Mouse (Mus musculus): ENCODE data around the gene Tbx10.

Tbx10 gene

DNA sequence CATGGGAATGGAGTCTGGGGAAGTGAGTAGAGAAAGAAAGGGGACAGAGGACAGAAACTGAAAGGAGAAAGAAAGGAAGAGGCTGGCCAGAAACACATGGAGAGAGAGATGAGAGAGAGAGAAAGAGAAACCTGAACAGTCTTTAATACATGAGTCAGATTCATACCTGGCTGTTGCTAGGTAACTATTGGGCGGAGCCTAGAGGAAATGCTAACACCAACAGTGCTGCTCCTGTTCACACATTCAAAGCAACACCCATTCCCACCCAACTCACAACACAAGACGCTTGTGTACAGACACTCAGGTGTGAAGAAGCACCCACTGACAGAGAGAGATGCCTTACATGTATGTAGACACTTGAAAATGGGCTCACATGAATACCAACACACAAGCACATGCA is 16.7 kb upstream of the Tbx10 start:
- peak in 1 of 2 experiments; percentile 20 for DNase-seq (ENCODE audit: low spot score in 2 of 2)

DNA sequence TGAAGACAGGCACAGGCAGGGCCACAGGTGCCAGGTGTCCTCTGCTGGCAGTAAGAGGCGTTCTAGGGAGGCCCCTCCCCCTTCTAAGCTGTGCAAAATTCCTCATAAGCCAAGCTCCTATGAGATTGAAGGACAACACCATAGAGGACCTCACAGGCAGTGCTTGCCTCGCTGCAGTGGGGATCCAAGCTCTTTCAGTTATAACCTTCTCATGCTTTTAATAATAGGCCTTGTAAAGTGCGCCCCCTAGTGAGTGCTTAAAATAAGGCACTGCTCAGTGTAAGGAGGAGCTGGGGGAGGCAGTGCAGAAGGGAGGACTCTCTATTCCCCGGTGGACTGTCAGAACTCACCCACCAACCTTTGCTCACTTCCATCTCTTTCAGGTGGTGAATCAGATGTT is 12.2 kb upstream of the Tbx10 start:
- DNase-seq (ENCODE audit: low spot score in 2 of 2), result peak; percentile 75 to 80

DNA sequence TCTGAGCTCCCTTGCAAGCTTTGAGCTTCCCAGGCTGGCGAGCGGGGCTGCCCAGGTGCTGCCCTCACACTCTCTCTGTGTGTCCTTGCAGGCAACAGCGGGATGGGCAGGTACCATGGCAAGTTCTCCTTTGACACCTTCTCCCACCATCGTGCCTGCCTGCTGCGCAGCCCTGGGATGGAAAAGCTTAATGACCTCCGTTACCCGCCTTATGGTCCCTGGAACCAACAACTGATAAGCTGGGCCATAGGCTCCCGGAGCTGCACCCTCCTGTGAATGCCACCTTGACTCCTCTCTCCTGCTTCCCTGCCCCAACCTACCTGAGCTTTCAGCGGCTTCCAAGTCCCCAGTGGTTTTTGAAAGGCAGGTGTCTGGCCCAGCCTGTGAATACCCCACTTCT is 11.6 kb upstream of the Tbx10 start:
- no peak for DNase-seq (ENCODE audit: low spot score in 2 of 2)

DNA sequence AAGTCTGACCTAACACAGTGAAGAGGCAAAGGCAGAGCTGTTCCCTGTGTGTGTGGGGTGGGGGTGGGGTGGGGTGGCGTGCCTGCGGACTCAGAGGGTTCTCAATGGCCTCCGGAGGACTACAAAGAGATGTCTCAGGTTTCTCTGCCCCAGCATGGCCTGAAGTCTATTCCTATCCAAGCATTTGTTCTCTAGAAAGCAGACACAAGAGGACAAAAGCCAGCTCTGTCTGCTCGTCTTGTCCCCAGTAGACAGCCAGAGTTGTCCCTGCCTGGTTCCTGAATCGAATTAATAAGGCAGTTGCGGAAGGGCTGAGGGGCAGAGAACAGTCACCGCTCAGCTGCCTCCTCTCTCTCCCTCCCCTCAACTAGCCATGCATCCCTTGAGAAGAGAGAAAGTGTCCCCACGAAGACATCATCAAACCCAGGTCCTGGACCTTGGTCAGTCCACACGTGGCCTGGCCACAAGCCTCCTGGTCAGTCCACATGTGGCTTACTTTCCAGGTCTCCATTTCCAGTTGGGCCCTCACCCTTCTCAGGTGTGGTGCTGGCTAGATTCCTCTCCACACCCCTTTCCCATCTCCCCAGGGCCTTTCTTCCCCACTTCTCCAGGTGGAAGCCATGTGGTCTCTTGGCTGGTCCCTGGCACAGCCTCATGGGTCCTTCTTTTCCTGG is 8.9 kb upstream of the Tbx10 start:
- no peak for DNase-seq (ENCODE audit: low spot score in 2 of 2)

DNA sequence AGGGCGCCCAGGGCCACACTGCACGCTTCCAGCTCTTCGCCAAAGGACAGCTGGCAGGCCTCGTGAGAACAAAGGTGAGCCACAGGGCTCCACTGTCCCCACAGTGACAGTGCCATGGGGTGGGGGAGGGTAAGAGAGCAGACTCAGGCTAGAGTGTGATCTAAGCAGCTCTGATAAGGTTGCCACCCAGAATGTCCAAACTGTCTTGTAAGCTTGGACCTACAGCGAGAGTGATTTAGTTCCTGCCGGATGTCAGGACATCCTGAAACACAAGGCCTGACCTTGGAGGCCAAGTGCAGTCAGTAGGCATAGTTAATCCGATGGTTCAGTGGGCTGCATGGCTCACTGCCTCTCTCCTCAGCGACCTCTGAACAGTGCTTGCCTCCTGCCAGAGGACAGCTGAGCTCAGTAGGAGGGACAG is 7.3 kb upstream of the Tbx10 start:
- no peak for DNase-seq (ENCODE audit: low spot score in 2 of 2)

DNA sequence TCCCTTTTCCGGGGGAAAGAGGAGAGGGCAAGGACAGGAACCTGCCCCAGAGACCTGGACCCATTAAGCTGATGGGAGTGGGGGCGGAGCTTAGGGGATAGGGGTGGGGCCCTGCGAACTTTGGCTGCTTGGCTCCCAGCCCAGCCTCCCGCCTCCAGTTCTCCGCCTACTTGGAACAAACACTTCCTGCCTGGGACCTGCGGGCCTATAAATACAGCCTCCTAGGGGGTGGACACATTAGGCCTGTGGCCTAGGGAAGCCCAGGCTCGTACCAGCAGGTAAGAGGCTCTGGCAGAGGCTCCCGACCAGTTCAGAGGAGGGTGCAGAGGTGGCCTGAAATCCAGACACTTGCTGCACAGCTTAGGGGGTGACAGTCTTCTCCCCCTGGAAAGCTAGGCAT is 6.2 kb upstream of the Tbx10 start, which contains the start of gene Acy3:
Acy3 (plus strand) TSS at position 237 of the 400 bp plus-strand sequence.
- DNase-seq (ENCODE audit: low spot score in 2 of 2), result no peak

DNA sequence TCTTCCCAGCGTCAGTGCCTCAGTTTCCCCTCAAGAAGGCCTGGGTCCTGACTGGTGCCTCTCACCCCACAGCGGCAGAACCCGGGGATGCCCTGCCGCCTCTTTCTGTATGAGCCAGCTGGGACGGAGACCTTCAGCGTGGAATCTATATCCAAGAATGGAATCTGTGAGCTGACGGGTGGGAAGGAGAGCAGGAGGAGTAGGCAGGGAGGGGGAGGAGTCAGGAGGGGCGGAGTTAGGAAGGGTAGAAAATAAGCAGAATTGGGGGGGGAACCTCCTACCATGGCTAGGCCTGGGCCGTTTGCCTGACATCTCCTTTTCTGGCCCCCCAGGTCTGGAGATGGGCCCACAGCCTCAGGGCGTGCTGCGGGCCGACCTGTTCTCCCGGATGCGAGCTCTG is 4.5 kb upstream of the Tbx10 start:
- no peak for DNase-seq (ENCODE audit: low spot score in 2 of 2)

DNA sequence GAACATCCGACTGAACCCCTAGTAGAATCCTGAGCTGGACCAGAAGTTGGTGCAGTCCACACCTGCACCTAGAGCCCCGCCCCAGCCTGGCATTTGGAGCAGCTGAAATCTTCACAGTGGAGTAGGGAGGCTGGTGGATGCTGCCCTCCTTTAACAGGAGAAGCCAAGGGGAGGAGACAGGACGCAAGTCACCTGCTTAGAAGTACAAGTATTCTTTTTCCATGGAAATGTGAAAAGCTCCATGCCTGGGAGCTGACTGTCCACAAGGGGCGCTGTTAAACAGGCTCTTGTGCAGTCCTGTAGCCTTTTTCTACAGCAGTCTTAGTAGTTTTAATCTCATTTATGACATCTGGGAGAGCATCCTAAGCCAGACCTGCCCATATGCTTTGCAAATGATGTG is 3.8 kb upstream of the Tbx10 start:
- no peak for DNase-seq (ENCODE audit: low spot score in 2 of 2)

DNA sequence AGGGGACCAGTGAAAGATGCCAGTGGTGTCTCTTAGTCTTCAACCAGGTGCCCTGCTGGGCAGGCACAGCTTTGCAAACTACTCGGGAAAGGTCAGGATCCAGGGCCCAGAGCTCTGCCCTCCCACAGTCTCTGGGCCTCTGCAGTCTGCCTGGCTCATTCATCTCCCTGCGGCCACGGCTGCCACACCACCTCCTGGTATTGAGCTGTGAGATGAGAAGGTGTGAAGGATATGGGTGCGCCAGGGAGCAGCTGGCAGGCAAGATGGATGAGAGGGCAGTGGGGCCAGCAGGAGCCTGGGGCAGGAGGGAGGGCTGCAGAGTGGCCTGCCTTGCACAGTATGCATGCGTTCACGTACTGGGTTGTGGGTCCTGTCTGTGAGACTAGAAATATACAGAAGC is 1.7 kb upstream of the Tbx10 start:
- DNase-seq (ENCODE audit: low spot score in 2 of 2), result no peak

DNA sequence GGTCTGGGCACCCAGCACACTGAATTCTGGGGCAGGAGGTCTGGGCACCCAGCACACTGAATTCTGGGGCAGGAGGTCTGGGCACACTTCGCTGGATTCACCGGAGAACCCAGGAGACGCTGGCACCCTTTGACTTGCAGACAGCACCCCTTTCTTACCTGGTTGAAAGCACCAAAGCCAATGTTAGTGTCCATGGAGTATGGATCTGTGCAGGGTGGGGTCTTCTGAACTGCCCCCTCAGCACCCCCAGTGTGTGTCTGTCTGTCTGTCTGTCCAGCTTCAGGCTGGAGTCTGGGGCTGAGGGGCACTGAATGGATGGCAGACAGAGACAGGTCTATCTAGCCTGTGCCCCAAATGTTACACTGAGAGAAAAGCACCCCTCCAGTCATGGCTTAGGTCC is 990 bp upstream of the Tbx10 start:
- DNase-seq (ENCODE audit: low spot score in 2 of 2), result no peak

DNA sequence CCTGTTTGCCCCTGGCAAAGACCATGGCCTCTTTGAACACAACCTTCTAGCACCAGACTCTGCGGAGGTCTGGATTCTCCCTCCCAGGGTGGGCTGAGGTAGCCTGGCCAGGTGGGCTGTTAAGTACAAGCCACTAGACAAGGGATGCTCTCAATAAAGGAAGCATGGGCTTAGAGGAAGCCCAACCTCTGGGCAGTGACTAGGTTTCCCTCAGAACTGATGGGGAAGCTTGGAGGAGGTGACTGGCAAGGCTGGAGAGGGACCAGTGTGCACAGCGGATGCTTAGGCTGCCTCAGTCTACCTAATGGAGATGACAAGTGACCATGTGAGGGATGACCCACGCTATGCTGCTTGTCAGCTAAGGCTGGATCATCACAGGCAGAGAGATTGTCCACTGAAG is 586 bp upstream of the Tbx10 start:
- no peak for DNase-seq (ENCODE audit: low spot score in 2 of 2)

DNA sequence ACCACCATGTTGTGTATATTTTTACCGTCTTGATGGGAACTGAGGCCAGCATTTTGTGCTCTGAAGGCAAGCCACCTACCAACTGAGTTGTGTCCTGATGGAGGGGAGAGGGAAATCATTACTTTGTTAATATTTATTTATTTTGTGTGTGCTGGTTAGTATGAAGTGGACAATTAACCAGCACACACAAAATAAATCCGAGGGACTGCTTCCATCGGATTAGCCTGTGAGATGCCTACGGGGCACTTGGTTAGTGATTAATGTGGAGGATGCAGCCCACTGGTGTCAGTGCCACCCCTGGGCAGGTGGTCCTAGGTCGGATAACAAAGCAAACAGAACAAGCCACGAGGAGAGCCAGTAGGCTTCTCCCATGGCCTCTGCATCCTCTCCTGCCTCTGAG is 2.4 kb downstream of the Tbx10 start:
- no peak for DNase-seq (ENCODE audit: low spot score in 2 of 2)

DNA sequence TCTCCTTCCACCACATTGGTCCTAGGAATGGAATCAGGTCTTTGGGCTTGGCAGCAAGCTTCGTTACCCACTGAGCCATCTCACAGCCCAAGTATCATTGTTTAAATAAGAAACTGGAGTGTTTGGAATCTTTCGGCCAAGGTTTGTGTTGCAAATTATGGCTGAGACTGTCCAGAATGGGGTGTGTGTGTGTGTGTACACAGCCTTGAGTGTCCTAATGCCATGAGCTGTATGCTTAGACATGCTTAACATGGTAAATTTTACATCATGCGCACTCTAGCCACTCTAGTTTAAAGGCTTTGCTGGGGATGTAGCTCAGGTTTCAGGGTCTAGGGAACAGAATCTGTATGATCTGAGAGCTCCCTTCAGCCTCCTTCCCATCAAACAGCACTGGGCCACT is 3.0 kb downstream of the Tbx10 start:
- no peak for DNase-seq (ENCODE audit: low spot score in 2 of 2)

DNA sequence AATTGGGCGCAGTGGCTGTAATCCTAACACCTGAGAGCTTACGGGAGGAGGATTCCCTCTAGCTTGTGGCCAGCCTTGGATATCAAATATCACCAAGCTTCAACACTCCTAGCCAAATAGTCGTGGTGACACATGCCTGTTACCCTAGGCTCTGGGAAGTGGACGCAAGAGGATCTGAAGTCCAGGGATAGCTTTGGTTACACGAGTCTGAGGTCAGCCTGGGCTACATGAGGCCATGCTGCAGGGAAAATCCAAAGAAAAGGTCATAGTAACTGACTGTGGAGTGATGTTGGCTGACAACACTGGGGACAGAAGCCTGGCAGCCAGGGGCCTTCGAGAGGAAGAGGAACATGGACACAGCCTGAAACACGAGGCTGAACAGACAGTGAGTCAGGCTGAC is 3.6 kb downstream of the Tbx10 start:
- DNase-seq (ENCODE audit: low spot score in 2 of 2), result no peak

DNA sequence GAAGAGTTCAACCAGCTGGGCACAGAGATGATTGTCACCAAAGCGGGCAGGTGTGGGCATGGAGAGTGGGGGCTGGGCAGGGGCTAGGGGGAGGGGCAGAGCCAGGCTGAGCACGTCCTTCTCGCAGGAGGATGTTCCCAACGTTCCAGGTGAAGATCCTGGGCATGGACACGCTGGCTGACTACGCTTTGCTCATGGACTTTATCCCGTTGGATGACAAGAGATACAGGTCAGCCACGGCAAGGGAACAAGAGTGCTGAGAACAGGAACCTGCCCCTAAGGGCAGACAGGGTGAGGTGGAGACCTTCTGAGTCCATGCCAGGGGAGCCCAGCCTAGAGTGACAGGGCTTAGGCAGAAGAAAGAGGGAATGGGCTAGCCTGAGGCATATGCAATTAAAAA is 4.2 kb downstream of the Tbx10 start:
- no peak for DNase-seq (ENCODE audit: low spot score in 2 of 2)

DNA sequence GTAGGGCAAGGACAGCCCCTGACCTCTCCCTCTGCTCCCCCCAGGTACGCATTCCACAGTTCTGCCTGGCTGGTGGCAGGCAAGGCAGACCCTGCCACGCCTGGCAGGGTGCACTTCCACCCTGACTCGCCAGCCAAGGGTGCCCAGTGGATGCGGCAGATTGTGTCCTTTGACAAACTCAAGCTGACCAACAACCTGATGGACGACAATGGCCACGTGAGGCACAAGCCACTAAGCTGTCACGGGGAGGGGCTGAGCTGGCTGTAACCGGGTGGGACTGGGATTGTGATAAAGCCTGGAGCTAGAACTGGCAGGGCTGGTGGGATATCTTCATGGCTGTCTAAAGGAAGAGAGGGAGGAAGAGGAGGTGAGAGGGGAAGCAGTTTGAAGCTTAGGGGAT is 4.7 kb downstream of the Tbx10 start:
- DNase-seq (ENCODE audit: low spot score in 2 of 2), result no peak

DNA sequence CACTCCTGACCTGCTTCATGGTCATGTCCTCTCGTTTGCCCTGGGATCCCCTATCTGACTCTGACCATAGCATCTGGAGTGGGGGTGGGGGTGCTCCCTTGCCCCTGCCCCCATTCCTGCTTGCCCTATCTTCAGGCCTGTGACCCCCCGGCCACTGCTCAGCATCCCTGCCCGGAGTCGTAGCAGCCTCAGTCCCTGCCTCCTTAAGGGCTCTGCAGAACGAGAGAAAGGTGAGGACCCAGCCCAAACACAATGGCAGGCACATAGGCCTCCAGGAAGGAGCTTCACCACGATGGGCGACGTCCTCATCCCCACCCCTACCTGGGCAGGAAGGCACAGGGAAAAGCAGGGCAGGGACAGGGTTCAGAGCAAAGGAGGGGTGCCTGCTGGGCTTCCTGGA is 5.8 kb downstream of the Tbx10 start:
- no peak for DNase-seq (ENCODE audit: low spot score in 2 of 2)

DNA sequence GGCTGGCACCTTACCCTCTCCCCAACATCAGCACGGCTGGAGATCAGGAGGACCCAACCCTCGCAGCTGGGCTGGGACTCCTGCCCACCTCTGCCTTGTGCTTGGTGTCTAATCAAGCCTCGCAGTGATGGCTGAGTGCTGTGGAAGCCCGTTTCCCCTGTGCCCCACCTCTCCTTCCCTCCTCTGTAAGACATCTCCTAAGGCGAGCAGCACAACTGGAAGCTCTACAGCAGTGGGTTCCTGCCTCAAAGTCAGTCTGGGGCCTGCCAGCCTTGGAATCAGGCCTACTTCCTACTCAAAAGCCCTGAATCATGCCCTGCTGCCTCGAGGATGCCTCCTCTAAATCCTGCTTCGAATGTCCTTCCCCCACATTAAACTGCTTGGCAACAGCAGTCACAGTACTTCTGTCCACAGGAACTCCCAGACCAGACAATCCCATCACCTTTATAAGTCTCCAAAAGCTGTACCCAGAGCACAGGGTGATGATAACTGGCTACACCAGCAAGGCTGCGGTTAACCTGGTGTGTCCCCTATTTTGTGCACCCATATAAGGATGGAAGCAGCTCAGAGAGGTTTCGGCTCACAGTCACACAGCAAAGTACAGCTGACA is 6.7 kb downstream of the Tbx10 start:
- DNase-seq (ENCODE audit: low spot score in 2 of 2), result no peak

DNA sequence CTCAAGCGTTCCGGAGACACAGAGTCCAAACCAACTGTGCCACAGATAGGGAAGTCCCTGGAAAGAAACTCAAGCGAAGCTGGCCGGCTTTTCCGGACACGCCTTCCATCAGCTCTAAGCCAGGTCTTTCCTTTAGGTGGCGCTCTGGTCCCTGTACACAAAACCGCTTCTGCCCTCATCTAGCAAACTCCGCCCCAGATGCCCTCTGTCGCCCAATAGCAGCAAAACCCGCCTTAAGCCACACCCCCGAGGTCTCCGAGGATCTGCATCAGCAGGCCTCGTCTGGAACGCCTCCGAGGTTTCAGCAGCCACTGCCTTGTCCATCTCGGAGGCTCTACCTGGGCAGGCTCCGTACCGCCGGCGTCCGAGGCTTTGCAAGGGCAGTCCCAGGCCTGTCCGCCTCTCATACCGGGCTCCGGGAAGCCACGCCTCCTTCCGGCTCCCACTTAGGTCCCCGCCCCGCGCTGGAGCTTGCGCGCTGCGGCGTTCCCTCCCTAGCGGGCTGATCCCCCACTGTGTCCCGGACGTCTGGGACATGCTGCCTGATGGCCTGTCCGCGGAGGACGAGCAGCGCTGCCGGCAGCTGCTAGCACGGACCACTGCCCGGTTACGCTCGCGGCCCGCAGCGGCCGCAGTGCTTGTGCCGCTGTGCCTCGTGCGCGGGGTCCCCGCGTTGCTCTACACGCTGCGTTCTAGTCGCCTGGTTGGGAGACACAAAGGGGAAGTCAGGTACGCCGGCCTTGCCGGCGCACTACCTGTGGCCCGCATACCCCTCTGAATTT is 7.8 kb downstream of the Tbx10 start, which contains the start of the genes Nudt8 and Gm49405:
Nudt8 (plus strand) TSS at position 462 of the 782 bp plus-strand sequence.
Gm49405 (plus strand) TSS at position 508 of the 782 bp plus-strand sequence.
- DNase-seq (ENCODE audit: low spot score in 2 of 2), result peak; percentile 96 to 97

DNA sequence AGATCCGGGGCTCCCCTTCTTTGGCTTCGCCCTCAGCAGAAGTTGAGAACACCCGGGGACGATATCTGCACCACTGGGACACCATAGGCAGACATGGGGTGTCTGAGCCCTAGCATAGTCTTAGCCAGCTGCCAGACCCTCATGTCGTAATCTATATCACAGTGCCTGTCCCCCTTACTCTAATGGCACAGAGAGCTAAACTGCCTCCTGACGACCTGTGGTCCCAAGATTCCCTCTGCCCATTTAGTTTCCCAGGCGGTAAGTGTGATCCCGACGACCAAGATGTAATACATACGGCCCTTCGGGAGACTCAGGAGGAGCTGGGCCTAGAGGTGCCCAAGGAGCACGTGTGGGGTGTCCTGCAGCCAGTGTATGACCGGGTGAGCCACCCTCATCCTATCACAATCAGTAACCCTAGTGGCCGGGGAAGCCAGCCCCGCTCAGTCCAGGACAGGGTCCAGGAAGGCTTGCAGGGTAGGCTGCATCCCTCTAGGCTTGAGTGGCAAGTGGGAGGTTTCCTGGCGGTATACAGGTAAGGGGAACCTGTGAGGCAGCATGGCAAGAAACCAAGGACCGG is 8.5 kb downstream of the Tbx10 start:
- DNase-seq (ENCODE audit: low spot score in 2 of 2), result no peak

DNA sequence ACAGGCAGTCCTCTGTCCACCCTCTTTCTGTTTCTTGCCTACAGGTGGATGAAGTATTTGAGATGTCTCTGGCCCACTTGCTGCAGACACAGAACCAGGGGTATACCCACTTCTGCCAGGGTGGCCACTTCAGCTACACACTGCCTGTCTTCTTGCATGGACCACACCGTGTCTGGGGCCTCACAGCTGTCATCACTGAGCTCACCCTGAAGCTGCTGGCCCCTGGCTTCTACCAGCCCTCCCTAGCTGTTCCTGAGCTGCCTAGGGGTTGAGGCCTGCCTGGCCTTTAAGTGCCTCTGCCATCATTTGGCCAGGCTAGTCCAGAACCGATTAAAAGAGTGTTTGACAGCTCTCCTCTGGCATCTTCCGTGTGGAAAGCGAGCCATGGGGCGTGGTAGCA is 9.2 kb downstream of the Tbx10 start:
- DNase-seq (ENCODE audit: low spot score in 2 of 2), result no peak

DNA sequence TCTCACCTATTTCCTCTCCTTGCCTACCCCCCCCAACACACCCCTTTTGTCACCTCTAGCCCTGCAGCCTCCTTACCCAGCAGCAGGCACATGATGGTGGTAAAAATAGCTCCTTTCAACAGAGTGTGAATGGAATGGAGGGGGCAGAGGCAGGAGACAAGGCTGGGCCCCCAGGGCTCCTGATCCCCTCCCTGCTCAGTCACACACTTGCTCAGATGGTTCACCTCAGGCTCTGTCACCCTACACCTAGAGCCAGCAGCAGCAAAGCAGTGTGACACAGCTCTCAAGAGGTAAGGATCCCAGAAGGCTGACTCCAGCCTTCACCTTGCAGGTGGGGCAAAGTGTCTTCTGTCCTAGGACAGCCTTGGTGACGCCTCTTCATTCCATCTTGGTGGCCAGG is 10.6 kb downstream of the Tbx10 start, which contains the start of gene Doc2g:
Doc2g (plus strand) TSS at position 202 of the 400 bp plus-strand sequence.
- no peak for DNase-seq (ENCODE audit: low spot score in 2 of 2)
